Comparison of ENCODE assay signal across 9 mouse cellular contexts in the genomic region with DNA sequence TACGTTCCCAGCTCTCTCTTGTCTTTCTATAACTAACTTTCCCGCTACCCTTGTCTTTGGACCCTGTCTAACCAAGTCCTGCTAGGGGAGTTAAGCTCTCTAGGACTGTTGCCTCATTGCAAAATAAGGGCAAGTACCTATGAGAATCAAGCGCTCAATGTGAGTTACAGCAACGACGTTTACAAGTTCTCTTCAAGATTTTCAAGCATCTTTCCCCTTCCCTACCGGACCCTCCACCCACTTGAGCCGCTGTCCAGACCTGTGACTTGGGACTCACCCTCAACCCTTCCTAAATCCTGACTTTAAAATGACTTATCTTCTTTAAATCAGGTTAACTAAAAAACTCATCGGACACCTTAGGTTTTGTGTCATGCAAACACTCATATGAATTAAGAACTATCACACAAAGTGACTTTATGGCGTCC. TPM values are rescaled to one million over a fixed set of nuclear protein-coding genes. Genes with fewer than 3 reads are reported as not detected.
DNase-seq lines count a peak whose midpoint lies in the region; ATAC-seq lines count a peak whose summit lies in the region.
"Had no signal": no experiment of that assay in that cellular context is flagged by ENCODE, and none has a peak within 500 bp of the region (broad histone marks: within the 10 kb centered on the region; RNA-seq: fewer than 3 reads in every experiment).

No protein-coding gene starts in this region.

- no peaks in the 10 kb centered on the region for H3K9me3 ChIP-seq in embryonic facial prominence, embryonic 15.5 days (replicated peaks)
- no peaks in the 10 kb centered on the region for H3K9me3 ChIP-seq in megakaryocyte, embryonic 14.5 days

- DNase-seq in cerebellum, adult 11 months: peak; percentile 24
- no peak for DNase-seq in cerebellum, adult 8-10 months
- DNase-seq in CD4-positive, CD25-positive, alpha-beta regulatory T cell, adult 2 months (ENCODE audit: low read depth, low spot score): peak; percentile 48
- peak; percentile 74 for DNase-seq in induced T-regulatory cell, adult 2 months (ENCODE audit: low read depth)
- DNase-seq in urinary bladder, adult 18-20 months (ENCODE audit: low spot score in 2 of 2): no peak

- no peaks in the 10 kb centered on the region for H3K36me3 ChIP-seq in embryonic facial prominence, embryonic 15.5 days
- H3K36me3 ChIP-seq in megakaryocyte, embryonic 14.5 days (replicated peaks; ENCODE audit: low read length): no peaks in the 10 kb centered on the region

- 4% methylated on average over 9 of the region's 9 CpGs for WGBS in embryonic facial prominence, embryonic 15.5 days

- peak; percentile 12; the same call in 1 of the 2 replicates for ATAC-seq in embryonic facial prominence, embryonic 15.5 days (ENCODE audit: insufficient number of reproducible peaks, low FRiP score, low TSS enrichment, low read depth)
- no peak for ATAC-seq in erythroid progenitor cell, adult 5-6 weeks (replicated peaks; ENCODE audit: low FRiP score, poor library complexity, severe bottlenecking)

- peak overlapping the region; percentile 98 for H3K27ac ChIP-seq in embryonic facial prominence, embryonic 15.5 days (replicated peaks)

- H3K4me1 ChIP-seq in embryonic facial prominence, embryonic 15.5 days: peaks cover 13% of the 10 kb centered on the region
- H3K4me1 ChIP-seq in megakaryocyte, embryonic 14.5 days: peaks cover 15% of the 10 kb centered on the region

- H3K4me2 ChIP-seq in embryonic facial prominence, embryonic 15.5 days (replicated peaks): peak overlapping the region; percentile 67

- peak overlapping the region; percentile 78 for H3K4me3 ChIP-seq in embryonic facial prominence, embryonic 15.5 days (replicated peaks)
- H3K4me3 ChIP-seq in megakaryocyte, embryonic 14.5 days (replicated peaks): peak overlapping the region; percentile 94

- H3K9ac ChIP-seq in embryonic facial prominence, embryonic 15.5 days: peak overlapping the region; percentile 95

- H3K27me3 ChIP-seq in embryonic facial prominence, embryonic 15.5 days: no peaks in the 10 kb centered on the region
- no peaks in the 10 kb centered on the region for H3K27me3 ChIP-seq in megakaryocyte, embryonic 14.5 days (replicated peaks)

RNA-seq across cellular contexts. Expression of a gene that starts 0.3 kb away (rescaled TPM):
- polyA plus RNA-seq in embryonic facial prominence, embryonic 15.5 days (2015; fragmentation: Nextera tagmentation; extraction: Ambion mirVana): 4.9 and 5.3 TPM in 2 replicates
- 1.1 and 3.7 TPM in 2 replicates for polyA plus RNA-seq in megakaryocyte, embryonic 14.5 days (2012; ENCODE audit: insufficient read depth, low replicate concordance)
- 1.4 TPM in 1 of 2 replicates, not detected in the other for total RNA-seq in erythroid progenitor cell, adult 5-6 weeks (2015; ENCODE audit: low replicate concordance)
- 2.3 and 5.1 TPM in 2 replicates for total RNA-seq in erythroid progenitor cell, adult 5-6 weeks (2017; ENCODE audit: low replicate concordance)

RNA-seq across cellular contexts. Expression of a gene that starts 11.9 kb away (rescaled TPM):
- 0.13 TPM in 1 of 2 replicates, not detected in the other for polyA plus RNA-seq in embryonic facial prominence, embryonic 15.5 days (2015; fragmentation: Nextera tagmentation; extraction: Ambion mirVana)
- not detected in 2 replicates for polyA plus RNA-seq in megakaryocyte, embryonic 14.5 days (2012; ENCODE audit: insufficient read depth, low replicate concordance)
- total RNA-seq in erythroid progenitor cell, adult 5-6 weeks (2015; ENCODE audit: low replicate concordance): not detected in 2 replicates
- not detected in 2 replicates for total RNA-seq in erythroid progenitor cell, adult 5-6 weeks (2017; ENCODE audit: low replicate concordance)
- total RNA-seq: neutrophil, adult 5-6 weeks had no signal

RNA-seq across cellular contexts. Expression of a gene that starts 37.6 kb away (rescaled TPM):
- 19.6 TPM in 2 replicates for polyA plus RNA-seq in embryonic facial prominence, embryonic 15.5 days (2015; fragmentation: Nextera tagmentation; extraction: Ambion mirVana)
- polyA plus RNA-seq in megakaryocyte, embryonic 14.5 days (2012; ENCODE audit: insufficient read depth, low replicate concordance): 0.47 and 3.8 TPM in 2 replicates
- 5.0 and 5.8 TPM in 2 replicates for total RNA-seq in erythroid progenitor cell, adult 5-6 weeks (2015; ENCODE audit: low replicate concordance)
- total RNA-seq in erythroid progenitor cell, adult 5-6 weeks (2017; ENCODE audit: low replicate concordance): 7.2 and 7.3 TPM in 2 replicates

Comparison
In these comparisons a context has a peak if more than half of its experiments do, and no peak if none do; other contexts are left out.
1. DNase-seq: peak in cerebellum, adult 11 months (single experiment), CD4-positive, CD25-positive, alpha-beta regulatory T cell, adult 2 months (single experiment) and induced T-regulatory cell, adult 2 months (single experiment); none in cerebellum, adult 8-10 months (single experiment) and urinary bladder, adult 18-20 months (0 of 2).